Mouse (Mus musculus) left cerebral cortex, adult 18-20 months (tissue): ENCODE measurements around the gene Lsm2. TPM values are rescaled to one million over a fixed set of nuclear protein-coding genes. Genes with fewer than 3 reads are reported as not detected.
A peak's percentile ranks its signal among the peaks of the same experiment; 100 is the strongest.
"Not testable (repeated sequence)": the region's sequence is repeated elsewhere in the genome, so short reads cannot be mapped to it uniquely, and the experiment has no call there.

Experiments used
- DNase-seq, 2 experiments: peaks; one replicate each; pipeline ENCODE4 v3.0.0; 2021 to 2022; ENCODE audit warnings: low spot score in 2 of 2, mixed read lengths in 1 of 2
- total RNA-seq, 2 experiments: library from RNA; stranded (reverse); gene quantifications; 2 replicates each; pipeline ENCODE4 v1.2.3; 2021

Lsm2 gene
- total RNA-seq, 2 experiments from 2014 or later: 13.9 to 15.5 TPM

DNA sequence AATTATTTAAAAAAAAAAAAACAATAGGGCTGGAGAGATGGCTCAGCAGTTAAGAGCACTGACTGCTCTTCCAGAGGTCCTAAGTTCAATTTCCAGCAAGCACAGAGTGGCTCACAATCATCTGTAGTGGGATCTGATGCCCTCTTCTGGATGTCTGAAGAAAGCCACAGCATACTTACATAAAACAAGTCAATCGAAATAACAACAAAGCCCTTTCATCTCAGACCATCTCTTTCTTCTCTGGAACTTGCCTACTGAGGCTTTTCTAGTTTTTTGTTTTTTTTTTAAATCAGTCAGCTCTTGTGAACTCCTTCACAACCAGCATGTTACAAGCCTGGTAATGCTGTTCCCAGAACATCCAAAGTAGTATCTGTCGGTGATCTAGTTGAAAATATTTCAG lies 1.0 kb upstream of the Lsm2 start:
- DNase-seq: no peak

DNA sequence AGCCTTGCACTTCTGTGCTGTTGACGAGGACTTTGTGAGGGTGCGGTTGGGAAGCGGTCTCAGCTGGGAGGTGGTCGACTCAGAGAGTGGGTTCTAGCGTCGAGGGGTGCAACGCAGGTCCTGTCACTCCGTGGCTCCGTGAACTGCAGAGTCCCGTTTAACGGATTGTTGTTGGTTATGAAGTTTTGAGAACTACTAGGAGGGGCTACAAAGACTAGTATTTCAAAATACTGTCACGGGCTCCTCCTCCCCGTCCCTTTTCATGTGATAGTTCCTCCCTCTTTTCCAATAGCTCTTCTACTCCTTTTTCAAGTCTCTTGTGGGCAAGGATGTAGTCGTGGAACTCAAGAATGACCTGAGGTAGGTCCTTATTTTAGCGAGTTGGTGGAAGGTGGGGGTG lies 666 bp downstream of the Lsm2 start:
- DNase-seq: no peak

DNA sequence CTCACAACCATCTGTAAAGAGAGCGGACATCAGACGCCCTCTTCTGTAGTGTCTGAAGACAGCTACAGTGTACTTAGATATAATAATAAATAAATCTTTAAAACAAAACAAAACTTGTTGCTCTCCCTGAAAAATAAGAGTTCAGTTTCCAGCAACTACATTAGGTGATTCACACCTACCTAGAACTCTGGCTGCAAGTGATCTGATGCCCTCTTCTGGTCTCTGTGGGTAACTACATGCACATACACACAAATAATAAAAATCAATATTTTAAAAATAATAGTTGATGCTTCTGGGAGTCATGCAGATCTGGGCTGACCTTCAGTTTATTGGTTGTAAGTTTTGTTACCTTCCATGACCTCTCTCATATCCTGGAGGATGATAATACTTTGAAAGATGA lies 2.6 kb downstream of the Lsm2 start:
- DNase-seq: peak in 1 of 2 experiments; percentile 16

DNA sequence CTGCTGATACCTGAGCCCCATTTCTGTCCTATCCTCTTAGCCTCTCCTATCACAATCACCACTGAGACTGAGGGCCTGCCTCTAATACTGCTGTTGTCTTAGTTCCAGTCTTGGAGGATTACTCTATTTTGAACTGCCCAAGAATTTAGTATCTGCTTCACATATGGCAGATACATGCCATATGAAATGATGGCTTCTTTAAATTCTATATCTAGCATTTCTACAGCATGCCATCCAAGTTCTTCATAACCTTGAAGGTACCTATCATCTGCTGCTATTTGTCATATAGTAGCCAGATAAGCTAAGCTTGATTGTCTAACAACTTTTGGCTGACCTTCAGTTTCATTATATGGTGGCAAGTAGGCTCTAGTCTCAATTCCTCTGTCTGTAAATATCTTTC lies 13.1 kb downstream of the Lsm2 start:
- DNase-seq: no peak

DNA sequence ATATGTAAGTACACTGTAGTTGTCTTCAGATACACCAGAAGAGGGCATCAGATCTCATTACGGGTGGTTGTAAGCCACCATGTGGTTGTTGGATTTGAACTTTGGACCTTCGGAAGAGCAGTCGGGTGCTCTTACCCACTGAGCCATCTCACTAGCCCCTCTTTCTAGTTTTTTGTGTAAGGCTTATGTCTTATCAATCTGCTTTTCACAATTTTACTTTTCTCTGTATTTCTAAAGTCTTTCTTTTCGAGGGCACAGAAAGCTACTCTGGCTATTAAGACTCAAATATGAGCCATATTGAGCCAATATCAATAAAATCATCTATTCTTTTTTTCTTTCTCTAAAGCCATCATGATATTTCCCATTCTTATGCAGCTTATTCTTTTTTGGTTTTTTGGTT lies 13.5 kb downstream of the Lsm2 start:
- not testable (repeated sequence) for DNase-seq

DNA sequence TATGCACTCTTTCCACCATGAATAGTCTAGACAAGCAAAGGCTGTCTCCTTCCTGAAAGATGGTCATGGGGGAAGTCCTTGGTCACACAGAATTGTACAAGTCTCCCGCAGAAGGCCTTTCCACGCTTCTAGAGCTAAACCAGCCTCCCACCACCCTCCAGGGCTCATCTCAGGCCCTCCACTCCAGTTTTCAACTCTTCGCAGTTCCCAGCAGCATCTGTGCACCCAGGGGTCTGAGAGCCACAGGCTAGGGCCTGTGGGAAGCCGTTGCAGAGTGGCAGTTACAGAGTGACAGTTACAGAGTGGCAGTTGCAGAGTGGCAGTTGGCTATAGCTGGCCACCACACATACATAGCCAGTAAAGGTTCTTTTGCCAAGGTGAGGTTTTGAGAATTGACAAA lies 14.3 kb downstream of the Lsm2 start:
- DNase-seq: not testable (repeated sequence)

DNA sequence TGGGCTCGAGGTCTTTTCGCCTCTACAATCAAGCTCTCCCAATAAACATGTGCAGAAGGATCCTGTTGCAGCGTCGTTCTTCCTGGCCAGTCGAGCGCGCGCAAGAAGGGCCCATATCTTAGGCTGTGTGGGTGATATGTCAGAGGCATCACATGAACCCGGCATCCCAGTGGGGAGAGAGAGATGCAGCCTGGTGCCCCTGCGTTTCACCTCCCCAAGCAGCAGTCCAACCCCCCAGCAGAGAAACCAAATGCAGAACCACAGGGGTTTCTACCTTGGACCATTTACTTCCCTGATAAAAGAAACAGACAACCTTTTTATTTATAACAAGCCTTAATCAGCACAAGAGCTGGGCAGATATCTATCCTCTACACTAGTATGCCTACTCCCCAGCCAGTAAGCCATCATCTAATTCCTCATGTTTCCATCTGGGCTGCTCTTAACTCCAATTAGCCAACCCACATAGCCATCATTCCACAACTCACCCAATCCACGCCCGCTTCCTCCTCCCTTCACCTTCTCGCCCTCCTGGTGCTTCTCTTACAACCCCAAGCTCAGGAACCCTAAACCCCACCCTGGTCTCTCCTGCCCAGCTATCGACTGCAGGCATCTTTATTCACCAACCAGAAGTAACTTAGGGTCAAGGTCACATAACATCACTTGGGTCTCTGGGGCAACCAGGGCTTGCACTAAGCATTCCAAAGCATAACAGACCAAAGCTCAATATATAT lies 14.9 kb downstream of the Lsm2 start:
- DNase-seq: no peak

DNA sequence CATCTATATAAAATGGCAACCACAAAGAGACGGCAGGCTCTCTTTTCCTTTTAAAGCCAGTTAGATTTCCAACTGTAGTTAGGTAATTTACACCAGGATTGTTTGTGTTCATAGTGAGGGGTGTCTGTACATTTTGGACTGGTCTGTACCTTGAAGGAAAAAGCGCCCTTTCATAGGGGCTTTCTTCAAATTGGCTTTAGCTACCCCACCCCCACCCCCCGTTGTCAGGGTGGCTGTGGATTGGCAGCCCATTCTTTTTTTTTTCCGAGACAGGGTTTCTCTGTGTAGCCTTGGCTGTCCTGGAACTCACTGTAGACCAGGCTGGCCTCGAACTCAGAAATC lies 15.5 kb downstream of the Lsm2 start:
- DNase-seq: no peak

DNA sequence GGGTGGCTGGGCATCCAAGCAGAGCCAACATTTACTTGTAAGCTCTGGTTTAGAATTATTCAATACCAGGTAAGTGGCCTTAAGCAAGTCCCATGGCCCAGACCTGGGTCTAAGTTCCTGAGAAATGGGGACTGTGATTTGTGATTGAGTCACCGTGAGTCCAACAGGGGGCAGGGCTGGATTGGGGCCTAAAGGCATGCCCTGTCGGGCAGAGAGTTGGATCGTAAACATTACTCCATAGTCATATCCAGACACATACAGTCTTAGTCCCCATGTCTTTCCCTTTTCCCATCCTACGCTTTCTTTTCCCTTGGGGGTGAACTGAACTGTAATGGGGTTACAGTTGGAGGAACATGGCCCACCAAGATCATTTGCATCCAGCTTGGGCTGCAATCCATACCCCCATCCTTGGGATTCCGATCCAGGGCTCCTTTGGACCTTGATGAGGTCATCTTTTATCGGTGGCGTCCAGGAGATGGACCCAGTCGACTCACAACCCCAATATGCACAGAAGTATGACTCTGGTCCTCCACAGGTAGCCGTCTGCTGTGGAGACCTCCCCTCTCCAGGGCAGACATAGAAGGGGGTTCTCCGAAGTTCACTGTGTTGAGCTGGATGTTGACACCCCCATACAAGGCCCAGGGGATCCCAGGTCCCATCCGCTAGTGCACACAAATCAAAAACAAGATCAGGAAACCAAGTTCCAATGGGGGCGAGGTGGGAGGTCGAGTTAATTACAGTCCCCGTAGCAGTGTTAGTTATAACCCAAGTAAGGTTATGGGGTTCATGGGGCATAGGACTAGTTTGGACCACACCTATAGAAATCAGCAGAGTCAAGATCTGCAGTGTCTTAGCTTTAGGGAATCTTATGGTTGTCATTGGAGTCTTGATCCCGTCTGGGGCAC lies 17.1 kb downstream of the Lsm2 start:
- DNase-seq: no peak

DNA sequence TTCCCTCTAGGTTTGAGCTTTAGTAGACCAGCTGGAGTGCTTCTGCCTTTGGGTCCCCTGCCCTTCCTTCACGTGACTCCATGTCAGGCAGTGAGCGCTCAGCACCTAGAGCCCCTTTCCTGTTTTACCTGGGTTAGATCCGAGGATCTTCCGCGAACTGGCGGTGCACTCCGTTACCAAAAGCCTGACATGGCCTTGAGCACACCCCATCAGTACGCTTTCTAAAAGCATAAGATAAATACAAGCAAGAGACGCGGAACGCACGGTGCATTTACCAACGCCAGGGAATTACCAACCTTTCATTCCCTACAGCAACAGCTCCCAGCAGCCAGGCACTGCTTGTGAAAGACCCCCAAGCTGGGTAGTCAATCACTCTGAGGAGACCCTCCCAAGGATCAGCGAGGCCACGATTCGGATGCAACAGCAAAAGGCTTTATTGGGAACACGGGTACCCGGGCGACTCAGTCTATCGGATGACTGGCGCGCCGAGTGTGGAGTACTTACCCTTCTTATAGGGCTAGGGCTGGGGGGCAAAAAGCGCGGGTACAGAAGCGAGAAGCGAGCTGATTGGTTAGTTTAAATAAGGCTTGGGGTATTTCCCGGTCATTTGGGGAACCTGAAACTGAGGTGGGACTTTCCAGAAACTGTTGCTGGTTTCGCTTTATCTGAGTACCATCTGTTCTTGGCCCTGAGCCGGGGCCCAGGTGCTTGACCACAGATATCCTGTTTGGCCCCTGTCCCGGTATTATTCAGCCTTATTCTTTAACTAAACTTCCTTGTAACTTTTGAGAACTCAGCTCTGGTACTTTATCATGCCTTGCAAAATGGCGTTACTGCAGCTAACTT lies 18.4 kb downstream of the Lsm2 start:
- DNase-seq: not testable (repeated sequence)

DNA sequence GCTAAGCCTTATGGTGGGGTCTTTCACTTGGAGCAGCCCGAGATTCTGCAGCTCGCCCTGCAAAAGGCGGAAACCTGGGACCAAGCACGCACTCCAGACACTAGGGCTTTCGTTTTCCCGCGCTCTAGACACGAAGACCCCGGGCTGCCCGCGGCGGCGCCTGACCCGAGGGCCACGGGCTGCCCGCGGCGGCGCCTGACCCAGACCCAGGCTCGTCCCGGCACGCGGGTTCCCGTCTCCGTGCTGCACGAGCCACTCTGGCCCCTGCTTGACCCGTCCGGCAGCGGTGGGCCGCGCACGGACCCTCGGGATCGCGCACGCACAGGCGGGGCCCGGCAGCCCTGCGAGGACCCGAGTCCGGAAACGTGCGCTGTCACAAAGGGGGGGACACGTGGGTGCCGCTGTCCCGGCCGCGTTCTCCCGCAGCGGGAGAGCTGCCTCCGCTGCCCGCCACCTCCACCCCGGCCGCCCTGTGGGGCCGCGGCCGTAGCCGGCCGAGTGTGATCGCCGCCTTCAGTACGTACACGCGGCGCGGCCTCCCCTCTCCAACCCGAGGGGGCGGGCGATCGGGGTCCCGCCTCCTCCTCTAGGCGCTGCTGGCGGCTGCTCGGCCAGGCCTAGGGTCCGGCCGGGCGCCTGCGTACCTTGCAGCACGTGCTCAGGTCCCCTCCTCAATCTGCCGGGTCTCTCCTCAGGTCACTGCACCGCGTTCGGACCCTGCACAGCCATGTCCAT lies 19.2 kb downstream of the Lsm2 start, which contains the start of gene Vars:
Gene Vars, plus strand, starts transcription at position 271 of the 735 bp plus-strand sequence.
- peak; percentile 67 to 78 for DNase-seq

DNA sequence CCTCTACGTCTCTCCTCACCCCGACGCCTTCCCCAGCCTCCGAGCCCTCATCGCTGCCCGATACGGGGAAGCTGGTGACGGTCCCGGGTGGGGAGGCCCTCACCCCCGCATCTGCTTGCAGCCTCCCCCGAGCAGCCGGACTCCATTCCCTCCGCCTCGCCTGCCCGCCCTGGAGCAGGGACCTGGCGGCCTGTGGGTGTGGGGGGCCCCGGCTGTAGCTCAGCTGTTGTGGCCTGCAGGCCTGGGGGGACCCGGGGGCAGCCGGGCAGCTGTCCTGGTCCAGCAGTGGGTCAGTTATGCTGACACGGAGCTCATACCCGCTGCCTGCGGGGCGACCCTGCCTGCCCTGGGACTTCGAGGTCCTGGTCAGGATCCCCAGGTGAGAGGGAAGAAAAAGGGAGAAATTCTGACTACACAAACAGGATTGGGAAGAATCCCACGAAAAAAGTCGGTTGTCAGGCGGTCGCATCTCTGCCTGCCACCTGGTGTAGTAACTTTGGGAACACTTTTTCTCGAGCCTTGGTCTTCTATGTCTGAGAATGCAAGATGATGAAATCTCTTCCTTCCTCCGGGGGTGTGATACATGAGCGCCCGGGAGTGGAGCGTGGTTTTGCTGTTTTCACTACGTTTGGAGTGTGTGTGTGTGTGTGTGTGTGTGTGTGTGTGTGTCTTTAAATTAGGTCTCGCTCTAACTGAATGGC lies 19.9 kb downstream of the Lsm2 start:
- peak; percentile 25 to 28 for DNase-seq

DNA sequence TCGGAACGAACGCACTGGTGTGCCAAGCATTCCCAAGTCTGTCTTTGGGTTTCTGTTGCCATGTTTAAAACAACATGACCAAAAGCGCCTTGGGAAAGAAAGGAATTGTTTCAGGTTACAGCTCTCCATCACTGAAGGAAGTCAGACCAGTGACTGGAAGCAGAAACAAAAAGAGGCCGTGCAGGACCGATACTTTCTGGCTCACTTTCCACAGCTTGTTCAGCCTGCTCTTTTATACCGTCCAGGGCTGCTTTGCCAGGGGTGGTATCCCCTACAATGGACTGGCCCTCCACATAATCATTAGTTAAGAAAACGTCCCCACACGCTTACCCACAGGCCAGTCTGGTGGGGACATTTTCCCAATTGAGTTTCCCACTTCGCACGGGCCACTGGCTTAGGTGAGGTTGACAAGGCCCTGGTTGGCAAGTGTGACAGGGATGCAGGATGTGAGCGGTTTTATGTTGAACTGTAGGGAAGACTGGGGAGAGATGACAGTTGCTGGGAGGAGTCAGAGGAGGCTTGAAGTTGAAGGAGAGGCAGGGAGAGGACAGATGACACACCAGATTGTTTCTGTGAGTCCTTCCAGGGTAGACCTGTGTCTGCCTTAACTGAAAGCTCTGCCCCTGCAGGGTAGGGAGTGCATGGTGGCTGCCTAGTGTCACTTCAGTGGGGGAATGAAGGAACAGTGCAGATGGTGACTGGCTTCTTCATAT lies 20.6 kb downstream of the Lsm2 start:
- no peak for DNase-seq

DNA sequence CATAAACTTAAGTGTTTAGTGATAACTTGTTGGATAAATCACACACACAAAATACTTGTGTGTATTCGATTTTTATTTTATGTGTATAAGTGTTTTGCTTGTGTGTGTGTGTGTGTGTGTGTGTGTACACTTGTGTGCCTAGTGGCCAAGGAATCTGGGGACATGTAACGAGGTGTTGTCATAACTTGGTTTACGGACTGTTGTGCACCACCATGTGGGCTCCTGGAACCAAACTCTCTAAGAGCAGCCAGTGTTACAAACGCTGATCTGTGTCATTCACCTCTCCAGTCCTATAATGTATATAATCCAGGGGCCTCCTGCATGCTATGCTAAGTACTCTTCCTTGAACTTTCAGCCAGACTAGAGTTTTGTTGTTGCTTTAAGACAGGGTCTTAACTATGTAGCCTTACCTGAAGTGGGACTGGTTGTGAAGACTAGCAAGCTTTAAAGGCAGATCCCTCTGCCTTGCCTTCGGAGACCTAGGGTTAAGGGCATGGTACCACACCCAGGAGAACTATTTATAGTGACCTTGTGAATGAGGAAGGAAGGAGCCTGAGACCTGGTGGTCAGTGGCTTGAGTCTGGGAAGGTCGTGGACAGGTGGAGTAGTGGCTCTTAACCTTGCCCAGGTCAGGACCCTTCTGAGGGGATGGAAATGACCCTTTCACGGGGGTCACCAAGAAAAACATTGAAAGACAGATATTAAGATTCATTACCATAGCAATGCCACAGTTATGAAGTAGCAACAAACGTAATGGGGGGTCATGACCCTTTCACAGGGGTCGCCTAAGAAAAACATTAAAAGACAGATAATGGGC lies 21.6 kb downstream of the Lsm2 start:
- DNase-seq: no peak

DNA sequence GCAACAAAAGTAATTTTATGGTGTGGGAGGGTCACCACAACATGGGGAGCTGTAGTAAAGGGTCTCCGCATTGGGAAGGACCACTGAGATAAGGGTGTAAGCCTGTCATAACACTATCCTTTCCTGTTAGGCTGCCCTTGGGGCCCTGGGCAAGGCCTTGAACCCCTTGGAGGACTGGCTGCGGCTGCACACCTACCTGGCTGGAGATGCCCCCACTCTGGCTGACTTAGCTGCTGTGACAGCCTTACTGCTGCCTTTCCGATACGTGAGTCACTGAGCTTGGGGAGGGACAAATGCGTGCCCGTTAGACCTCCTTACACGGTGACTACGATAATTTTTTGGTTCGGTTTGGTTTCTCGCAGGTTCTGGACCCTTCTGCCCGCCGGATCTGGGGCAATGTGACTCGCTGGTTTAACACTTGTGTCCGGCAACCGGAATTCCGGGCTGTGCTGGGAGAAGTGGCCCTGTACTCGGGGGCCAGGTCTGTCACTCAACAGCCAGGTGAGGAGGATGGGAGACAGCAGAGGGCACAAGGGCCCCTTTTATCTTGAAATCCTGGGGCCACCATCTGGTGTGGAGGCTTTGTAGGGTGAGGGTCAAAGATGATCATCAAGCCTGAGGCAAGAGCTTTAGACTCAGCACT lies 22.5 kb downstream of the Lsm2 start:
- no peak for DNase-seq

DNA sequence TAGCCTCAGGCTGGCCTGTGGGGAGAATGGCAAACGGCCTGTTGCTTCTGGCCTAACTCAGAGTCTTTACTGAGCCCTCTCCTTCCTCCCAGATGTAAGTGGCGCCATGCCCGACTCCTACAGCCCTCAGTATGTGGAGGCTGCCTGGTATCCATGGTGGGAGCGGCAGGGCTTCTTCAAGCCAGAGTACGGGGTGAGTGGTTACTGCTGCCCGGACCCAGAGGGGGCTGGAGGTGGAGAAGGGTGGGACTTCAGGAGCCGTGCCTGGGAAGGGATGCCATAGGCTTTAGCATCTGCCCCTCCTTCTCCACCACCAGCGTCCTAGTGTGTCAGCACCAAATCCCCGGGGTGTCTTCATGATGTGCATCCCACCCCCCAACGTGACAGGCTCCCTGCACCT lies 23.5 kb downstream of the Lsm2 start:
- DNase-seq: no peak

DNA sequence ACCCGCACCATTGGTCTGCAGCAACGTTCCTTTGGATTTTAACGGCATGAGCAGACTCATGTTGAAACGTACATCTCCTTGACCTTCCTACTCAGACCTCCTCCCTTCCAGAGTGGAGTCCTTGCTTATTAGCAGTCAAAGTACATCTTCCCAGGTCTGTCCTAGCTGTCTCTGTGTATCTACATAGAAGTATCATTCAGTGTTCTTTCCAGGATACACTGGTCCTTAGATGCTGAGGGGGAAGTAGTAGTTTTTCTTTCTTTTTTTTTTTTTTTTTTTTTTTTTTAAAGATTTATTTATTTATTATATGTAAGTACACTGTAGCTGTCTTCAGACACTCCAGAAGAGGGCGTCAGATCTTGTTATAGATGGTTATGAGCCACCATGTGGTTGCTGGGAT lies 24.2 kb downstream of the Lsm2 start:
- DNase-seq: not testable (repeated sequence)

DNA sequence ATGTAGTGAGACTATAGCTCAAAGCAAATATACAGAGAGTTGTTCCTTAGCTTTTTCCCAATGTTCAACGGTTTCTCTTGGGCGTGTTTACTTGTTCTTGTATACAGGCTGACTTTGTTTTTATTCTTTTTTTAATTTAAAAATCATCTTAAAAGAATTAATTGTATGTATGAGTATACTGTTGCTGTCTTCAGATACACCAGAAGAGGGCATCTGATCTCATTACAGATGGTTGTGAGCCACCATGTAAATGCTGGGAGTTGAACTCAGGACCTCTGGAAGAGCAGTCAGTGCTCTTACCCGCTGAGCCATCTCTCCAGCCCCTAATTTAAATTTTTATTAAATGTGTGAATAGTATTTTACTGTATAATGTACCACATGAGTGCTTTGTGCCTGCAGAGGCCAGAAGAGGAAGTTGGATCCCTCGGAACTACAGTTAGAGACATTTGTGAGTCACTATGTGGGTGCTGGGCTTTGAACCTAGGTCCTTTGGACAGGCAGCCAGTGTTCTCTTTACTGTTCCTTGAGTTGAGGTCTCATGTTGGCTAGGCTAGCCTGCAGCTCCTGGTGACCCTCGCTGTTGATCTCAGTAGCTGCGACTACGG lies 25.8 kb downstream of the Lsm2 start:
- DNase-seq: no peak
